Mouse (Mus musculus) telencephalon, adult 2 months (tissue): ENCODE measurements around the gene Txndc8.

Experiments used
- DNase-seq: peaks from one replicate; pipeline ENCODE4 v3.0.0-alpha.2; 2011; ENCODE audit warnings: low read depth, low spot score

The Txndc8 gene

GRCm38 (mm10) chr4:58009024-58009423 is at the start of gene Txndc8:
Txndc8 (minus strand) TSS chr4:58009124.
- no peak for DNase-seq

- no peak for DNase-seq
These were observed 46.7 kb upstream of the Txndc8 start for GRCm38 (mm10) chr4:58055653-58056052.

DNA sequence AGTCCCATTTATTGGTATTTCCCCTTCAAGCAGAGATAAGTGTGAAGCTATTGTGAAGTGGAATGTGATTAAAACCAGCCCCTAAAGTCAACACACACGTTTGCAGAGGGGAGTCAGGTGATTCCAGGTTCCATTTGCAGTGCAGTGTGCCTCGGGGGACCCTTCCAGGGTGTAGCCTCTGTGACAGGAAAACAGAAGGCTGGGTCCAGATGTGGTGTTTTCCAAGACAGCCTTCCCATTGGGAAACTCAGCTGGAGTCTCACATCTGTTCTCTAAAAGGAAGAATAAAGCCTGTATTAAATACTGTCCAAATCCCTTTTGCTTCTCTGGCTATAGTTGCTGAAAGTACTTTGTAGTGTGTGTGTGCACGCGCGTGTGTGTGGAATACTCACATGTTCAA is 45.5 kb upstream of the Txndc8 start:
- DNase-seq: no peak

DNA sequence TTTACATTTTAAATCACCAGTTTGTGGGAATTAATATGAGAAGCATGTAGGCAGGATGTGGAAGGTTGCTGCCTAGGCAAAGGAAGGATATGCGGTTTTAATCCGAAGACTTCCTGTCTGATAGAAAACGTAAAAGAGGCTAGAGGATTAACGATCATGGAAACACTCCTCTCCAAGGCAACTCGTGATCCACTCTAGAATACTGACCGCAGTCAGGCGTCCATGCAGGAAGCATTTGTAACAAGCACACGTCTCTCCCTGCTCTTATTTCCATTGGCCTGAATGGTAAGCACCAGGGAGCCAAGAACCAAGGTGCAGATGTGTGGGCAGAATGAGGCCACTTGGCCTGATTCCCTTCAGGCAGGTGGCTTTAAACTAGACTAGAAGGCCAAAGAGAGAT is 41.8 kb upstream of the Txndc8 start:
- no peak for DNase-seq

GRCm38 (mm10) chr4:58050276-58050675 is 41.4 kb upstream of the Txndc8 start:
- no peak for DNase-seq

- DNase-seq: no peak
These were observed 35.9 kb upstream of the Txndc8 start for GRCm38 (mm10) chr4:58044833-58045232.

- DNase-seq: no peak
These were observed 35.4 kb upstream of the Txndc8 start for GRCm38 (mm10) chr4:58044356-58044755.

DNA sequence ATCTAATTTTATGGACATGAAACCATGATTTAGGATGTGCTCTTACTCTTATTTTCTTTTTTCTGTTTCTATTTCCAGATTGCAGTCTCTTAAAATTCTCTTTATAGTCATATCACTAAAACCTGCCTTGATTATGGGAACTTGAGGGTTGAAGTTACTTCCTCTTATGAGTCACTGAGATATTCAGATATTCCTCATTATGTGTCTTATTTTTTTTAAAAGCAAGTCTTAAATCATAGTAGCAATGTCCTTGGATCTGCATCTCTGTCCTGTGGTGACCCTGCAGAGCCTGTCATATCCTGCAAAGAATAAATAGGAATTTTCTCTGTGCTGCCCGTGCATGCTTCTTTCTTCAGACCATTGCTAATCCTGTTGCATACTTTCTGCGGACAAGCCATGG is 31.2 kb upstream of the Txndc8 start:
- DNase-seq: no peak

DNA sequence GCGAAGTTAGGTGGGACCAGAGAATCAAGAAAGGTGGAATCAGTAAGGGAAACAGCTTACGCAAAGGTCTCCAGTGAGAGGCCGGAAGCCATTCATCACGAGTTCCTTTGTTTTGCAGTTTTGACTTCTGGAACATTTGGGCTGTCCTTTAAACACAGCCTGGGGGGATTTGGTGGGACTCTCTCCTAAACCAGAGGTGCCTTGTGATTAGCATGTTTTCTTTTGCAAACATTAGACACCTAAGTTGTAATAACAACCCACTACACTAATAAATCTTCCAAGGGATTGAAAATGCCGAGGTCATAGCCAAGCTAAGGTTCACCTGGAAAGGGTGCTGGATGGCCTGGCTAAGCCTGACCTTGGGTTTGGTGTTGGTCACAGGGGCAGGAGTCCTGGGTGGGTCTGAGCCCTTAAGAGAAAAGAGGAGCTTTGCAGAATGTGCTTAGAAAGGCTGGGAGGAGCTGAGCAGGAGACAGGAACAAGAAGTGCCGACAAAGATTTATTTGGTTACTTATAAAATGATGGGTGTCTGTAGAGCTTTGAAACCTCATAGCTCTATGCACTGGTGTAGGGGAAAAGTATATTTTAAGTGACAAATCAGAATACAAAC is 28.3 kb upstream of the Txndc8 start:
- DNase-seq: no peak

- DNase-seq: no peak
These were observed 25.7 kb upstream of the Txndc8 start for GRCm38 (mm10) chr4:58034663-58035062.

DNA sequence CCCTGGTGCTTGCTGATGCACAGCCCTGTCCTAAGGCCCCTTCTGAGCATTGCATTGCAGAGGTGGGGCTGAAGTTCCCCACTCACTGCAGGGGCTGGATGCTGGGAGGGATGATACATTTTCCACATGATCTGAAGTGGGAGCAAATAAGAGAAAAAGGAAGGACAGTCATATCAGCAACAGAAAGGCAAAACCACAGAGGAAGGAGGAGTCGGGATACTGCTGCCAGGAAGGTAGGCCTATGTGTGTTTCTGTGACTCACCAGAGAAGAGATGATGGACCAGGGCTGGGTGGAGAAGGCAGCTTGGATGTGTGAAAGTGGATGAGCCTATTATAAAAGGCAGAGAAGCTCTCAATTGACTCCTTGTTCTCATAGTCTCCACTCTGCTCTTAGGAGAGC is 23.8 kb upstream of the Txndc8 start:
- DNase-seq: peak; percentile 9

GRCm38 (mm10) chr4:58003501-58003900 is 5.4 kb downstream of the Txndc8 start:
- DNase-seq: no peak

- no peak for DNase-seq
These were observed 17.5 kb downstream of the Txndc8 start for GRCm38 (mm10) chr4:57991425-57991824.

- DNase-seq: no peak
These were observed 34.4 kb downstream of the Txndc8 start for GRCm38 (mm10) chr4:57974400-57975117.

DNA sequence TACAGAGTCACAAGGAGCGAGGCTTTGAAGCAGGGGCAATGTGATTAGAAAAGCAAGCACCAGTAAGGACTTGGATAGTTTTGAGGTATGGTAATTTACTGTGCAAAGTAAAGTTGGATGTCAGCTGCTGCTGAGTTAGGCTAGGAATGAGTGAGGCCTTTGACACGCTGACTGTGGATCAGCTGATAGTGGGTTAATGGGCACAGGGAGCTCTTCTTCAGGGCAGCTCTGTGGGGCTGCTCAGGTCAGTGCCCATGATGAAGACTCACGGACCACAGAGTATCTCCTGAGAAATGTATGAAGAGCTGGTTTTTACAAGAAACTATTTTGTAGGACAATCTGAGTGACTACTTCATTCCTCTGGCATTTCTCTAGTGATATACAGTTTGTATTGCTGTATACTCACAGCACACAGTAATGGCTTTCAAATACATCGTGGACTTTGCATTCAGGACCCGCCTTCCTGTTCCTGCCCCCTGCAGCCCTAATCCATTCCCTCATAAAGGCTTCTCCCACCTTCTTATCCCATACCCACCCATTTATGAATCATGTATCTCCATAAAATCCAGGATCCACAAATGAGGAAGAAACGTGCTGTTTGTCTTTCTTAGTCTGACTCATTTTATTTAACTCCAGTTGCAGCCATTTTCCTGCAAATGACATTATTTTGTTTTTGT is 35.2 kb downstream of the Txndc8 start:
- DNase-seq: no peak

DNA sequence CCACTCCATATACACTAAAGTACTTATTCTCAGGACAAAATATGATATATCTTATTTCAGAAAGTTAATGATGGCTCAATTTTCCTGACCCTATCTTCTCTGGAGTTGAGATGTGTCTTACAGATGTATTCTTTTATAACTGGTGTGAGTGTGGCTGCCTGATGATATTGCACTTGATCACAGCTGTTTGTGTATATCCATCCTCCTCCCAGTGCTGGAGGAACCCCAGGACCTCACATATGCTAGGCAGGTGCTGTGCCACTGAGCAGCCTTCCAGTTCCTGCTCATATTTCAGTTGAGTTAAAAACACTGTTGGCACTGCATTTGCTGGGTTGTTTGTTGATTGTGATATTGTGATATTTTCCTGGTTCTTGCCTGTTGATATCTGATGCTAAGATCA is 38.6 kb downstream of the Txndc8 start:
- DNase-seq: no peak

GRCm38 (mm10) chr4:57967195-57967594 is 41.7 kb downstream of the Txndc8 start:
- DNase-seq: no peak

DNA sequence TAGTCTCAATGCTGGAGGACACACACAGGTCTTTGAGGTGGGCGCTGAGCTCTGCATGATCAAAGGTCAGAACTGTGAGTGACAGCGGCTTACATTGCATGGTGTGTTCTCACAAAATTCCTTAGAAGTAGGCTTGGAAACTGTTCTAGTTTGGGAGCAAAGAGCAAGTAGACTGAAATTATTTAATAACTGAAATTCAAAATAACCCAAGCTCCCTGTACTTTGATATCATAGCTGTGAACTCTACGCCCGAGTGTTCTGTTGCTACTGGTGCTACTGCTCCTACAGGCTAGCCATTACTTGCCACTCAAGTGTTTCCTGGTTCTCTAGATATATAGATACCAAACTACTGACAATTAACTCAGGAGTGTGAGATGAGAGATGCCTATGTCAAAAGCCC is 43.4 kb downstream of the Txndc8 start:
- no peak for DNase-seq

- DNase-seq: no peak
These were observed 44.8 kb downstream of the Txndc8 start for GRCm38 (mm10) chr4:57964143-57964542.

- no peak for DNase-seq
These were observed 49.9 kb downstream of the Txndc8 start for GRCm38 (mm10) chr4:57959056-57959455.

DNA sequence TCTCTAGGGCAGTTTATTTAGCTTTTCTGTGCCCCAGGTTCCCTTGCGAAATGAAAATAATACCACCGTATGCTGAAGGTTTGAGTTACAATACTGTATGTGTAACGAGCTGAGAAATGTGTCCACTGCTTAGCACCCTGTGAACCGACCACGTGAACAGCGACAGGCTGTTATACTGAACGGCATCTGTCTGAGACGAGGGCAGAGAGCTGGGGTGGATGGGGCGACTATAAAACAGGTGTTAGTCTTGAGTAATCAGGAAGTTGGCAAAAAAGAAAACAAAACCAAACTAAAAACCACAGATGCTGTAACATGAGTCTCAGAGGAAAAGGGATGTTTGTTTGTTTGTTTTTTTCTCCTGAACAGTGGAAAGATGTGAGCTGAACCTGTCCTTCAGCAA is 50.8 kb downstream of the Txndc8 start:
- DNase-seq: no peak

DNA sequence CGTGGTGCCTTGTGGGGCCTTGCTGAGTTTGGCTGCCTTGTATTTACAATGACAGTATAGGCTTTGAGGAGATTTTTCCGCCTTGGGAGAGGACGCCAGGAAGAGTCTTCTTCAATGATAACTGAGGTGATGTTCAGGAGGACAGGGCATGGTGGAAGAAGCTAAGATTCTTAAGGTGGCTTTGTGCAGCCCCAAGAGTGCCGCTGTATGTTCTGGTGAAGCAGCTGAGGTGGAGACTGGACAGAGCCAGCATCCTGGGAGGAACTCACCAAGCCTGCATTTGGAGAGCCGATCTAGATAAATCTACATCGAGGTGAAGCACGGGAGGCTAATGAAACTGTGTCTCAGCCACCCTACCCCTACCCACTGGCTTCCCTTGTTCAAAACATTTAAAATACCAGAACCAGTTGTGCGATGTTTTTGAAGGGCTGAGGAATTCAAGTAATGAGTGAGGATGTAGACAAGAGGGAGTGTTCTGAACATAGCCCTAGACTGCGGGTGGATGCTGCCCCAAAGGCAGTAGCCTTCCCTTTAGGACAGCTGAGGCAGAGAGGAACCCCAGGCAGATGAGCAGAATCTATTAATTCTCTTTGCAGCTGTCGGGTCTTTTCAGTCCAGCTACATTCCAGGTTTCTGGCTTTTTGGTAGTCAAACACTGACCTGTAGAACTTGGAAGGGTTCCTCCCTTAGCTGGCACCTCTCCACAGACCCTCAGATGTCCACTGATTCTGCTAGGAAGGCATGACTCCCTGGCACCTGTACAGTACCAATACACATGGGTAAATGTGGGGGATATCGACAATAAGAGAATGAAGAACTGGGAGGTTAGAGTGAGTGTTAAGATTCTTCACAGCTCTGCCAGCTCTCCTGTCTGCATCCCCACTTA is 51.5 kb downstream of the Txndc8 start:
- DNase-seq: no peak
